In the genomic region with DNA sequence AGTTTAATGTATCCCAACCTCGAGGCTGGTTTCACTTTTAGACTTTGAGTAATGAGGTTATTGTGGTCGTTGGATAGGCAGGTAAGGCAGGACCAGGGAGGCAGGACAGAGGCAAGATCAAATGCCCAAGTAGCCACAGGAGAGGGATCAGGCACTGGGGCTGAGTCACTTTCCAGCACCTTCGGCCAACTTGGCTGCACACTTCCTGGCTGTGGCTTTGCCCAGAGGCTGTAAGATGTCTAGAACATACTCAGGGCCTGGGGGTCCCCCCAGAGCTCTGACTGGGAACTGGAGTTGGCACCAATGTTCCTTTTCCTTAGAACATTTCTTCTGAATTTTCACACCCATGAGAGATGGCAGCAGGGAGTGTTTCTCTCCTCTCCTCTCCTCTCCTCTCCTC, we compare ENCODE assay signal across 17 mouse cellular contexts.
DNase-seq lines count a peak whose midpoint lies in the region; TF ChIP-seq lines count a peak whose summit lies in the region.
"Had no signal": no experiment of that assay in that cellular context is flagged by ENCODE, and none has a peak within 500 bp of the region (broad histone marks: within the 10 kb centered on the region; RNA-seq: fewer than 3 reads in every experiment).

No protein-coding gene starts in this region.

- DNase-seq in gastrocnemius, adult 2 months: peak; percentile 61
- no peak for DNase-seq in gastrocnemius, postnatal 4 days (ENCODE audit: low spot score in 2 of 2)
- DNase-seq in 3134 (ENCODE audit: extremely low read depth, insufficient read length, low spot score): peak; percentile 44
- DNase-seq in 3T3-L1 (ENCODE audit: low read depth, low spot score): peak; percentile 74
- DNase-seq in gastrocnemius, postnatal 25 days: peak; percentile 38
- DNase-seq in heart, postnatal 36 days: no peak
- DNase-seq in kidney, postnatal 36 days: no peak
- DNase-seq: cerebellum, adult 18-20 months; kidney, adult 2 months; kidney, postnatal 25 days; layer of hippocampus, adult 9-11 months; left cerebral cortex, postnatal 4 days; liver; lung, postnatal 36 days had no signal

- intact Hi-C loops in gastrocnemius, adult 2 months (cut with DNase I): no loop called here
- intact Hi-C loops in heart, postnatal 36 days (cut with DNase I): no loop called here

- TF ChIP-seq CTCF in gastrocnemius, adult 2 months (IDR thresholded peaks at IDR 0.05): no peak

- H3K27ac ChIP-seq in gastrocnemius, adult 2 months: no peak overlapping the region
- H3K27ac ChIP-seq: forebrain, embryonic 15.5 days; heart, embryonic 15.5 days; left cerebral cortex, adult 2 months had no signal

- H3K4me3 ChIP-seq in gastrocnemius, adult 2 months: no peak overlapping the region
- H3K4me3 ChIP-seq: forebrain, embryonic 15.5 days; heart, embryonic 15.5 days; left cerebral cortex, adult 2 months had no signal

Comparison
In these comparisons a context has a peak if more than half of its experiments do, and no peak if none do; other contexts are left out.
1. DNase-seq: peak in gastrocnemius, adult 2 months (single experiment), 3134 (single experiment), 3T3-L1 (single experiment) and gastrocnemius, postnatal 25 days (single experiment); none in gastrocnemius, postnatal 4 days (0 of 2), heart, postnatal 36 days (0 of 2) and kidney, postnatal 36 days (0 of 2).